Mouse (Mus musculus): ENCODE data around the gene Auts2. TPM values are rescaled to one million over a fixed set of nuclear protein-coding genes. Genes with fewer than 3 reads are reported as not detected.

Gene Auts2
- polyA plus RNA-seq, 1 experiment, result 9.2 TPM

- Histone ChIP-seq H3K27me3 (replicated peaks; ENCODE audit: control insufficient read depth, insufficient read depth, low read length) (no peaks in the 10 kb centered on the region), H3K36me3 (ENCODE audit: control insufficient read depth, insufficient read depth, low read length) (no peaks in the 10 kb centered on the region), H3K4me3 (ENCODE audit: insufficient read depth, low read depth, low read length) (no peak overlapping the region), H3K27ac (ENCODE audit: insufficient read depth, low read depth, low read length) (no peak overlapping the region), H3K4me1 (ENCODE audit: control insufficient read depth, insufficient read depth, low read length) (no peaks in the 10 kb centered on the region)
- no peak for DNase-seq
- TF ChIP-seq CTCF (conservative IDR thresholded peaks at IDR 0.05; ENCODE audit: insufficient read depth, insufficient read length, low read depth, low read length) (no peak), POLR2A (IDR thresholded peaks at IDR 0.05; ENCODE audit: low read depth, low read length) (no peak)
- 92% methylated on average over 6 of the region's 6 CpGs for WGBS
Measured at GRCm38 (mm10) chr5:131463402-131463801, 1079.7 kb downstream of the Auts2 start.

GRCm38 (mm10) chr5:131459951-131460350 is 1083.2 kb downstream of the Auts2 start:
- Histone ChIP-seq H3K4me1 (ENCODE audit: control insufficient read depth, insufficient read depth, low read length) (no peaks in the 10 kb centered on the region), H3K27ac (ENCODE audit: insufficient read depth, low read depth, low read length) (no peak overlapping the region), H3K4me3 (ENCODE audit: insufficient read depth, low read depth, low read length) (no peak overlapping the region), H3K27me3 (replicated peaks; ENCODE audit: control insufficient read depth, insufficient read depth, low read length) (no peaks in the 10 kb centered on the region), H3K36me3 (ENCODE audit: control insufficient read depth, insufficient read depth, low read length) (no peaks in the 10 kb centered on the region)
- no peak for TF ChIP-seq POLR2A (IDR thresholded peaks at IDR 0.05; ENCODE audit: low read depth, low read length)
- no peak for TF ChIP-seq CTCF (conservative IDR thresholded peaks at IDR 0.05; ENCODE audit: insufficient read depth, insufficient read length, low read depth, low read length)
- 47% methylated on average over 6 of the region's 6 CpGs for WGBS
- no peak for DNase-seq

DNA sequence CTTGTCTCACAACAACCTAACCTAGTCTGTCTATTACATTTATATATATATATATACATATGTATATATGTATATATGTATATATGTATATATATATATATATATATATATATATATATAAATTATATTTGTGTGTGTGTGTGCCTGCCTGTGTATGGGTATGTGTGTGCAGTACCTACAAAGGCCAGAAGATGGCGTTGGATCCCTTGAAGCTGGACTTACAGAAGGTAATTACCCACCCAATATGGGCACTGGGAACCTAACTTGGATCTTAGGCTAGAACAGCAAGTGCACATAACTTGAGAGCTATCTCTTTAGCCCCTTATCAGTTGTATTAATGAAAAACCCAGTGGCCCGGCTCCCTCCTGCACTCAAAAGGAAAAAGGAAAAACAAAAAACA is 1083.6 kb downstream of the Auts2 start:
- WGBS, result 75% methylated on average over 2 of the region's 2 CpGs
- Histone ChIP-seq H3K27ac (ENCODE audit: insufficient read depth, low read depth, low read length) (no peak overlapping the region), H3K27me3 (replicated peaks; ENCODE audit: control insufficient read depth, insufficient read depth, low read length) (no peaks in the 10 kb centered on the region), H3K4me1 (ENCODE audit: control insufficient read depth, insufficient read depth, low read length) (no peaks in the 10 kb centered on the region), H3K36me3 (ENCODE audit: control insufficient read depth, insufficient read depth, low read length) (no peaks in the 10 kb centered on the region), H3K4me3 (ENCODE audit: insufficient read depth, low read depth, low read length) (no peak overlapping the region)
- DNase-seq, result no peak
- TF ChIP-seq POLR2A (IDR thresholded peaks at IDR 0.05; ENCODE audit: low read depth, low read length), result no peak
- TF ChIP-seq CTCF (conservative IDR thresholded peaks at IDR 0.05; ENCODE audit: insufficient read depth, insufficient read length, low read depth, low read length), result 0 out of 2 replicates have a peak, but pooled peaks have one; percentile 19

- H3K27ac ChIP-seq (ENCODE audit: insufficient read depth, low read depth, low read length), result no peak overlapping the region
- no peaks in the 10 kb centered on the region for H3K36me3 ChIP-seq (ENCODE audit: control insufficient read depth, insufficient read depth, low read length)
- TF ChIP-seq POLR2A (IDR thresholded peaks at IDR 0.05; ENCODE audit: low read depth, low read length) (no peak), CTCF (conservative IDR thresholded peaks at IDR 0.05; ENCODE audit: insufficient read depth, insufficient read length, low read depth, low read length) (no peak)
- no peaks in the 10 kb centered on the region for H3K4me1 ChIP-seq (ENCODE audit: control insufficient read depth, insufficient read depth, low read length)
- DNase-seq, result no peak
- H3K27me3 ChIP-seq (replicated peaks; ENCODE audit: control insufficient read depth, insufficient read depth, low read length), result no peaks in the 10 kb centered on the region
- no peak overlapping the region for H3K4me3 ChIP-seq (ENCODE audit: insufficient read depth, low read depth, low read length)
- 90% methylated on average over 6 of the region's 6 CpGs for WGBS
Measured at GRCm38 (mm10) chr5:131458700-131459099, 1084.4 kb downstream of the Auts2 start.

GRCm38 (mm10) chr5:131457999-131458398 is 1085.1 kb downstream of the Auts2 start:
- no peaks in the 10 kb centered on the region for H3K4me1 ChIP-seq (ENCODE audit: control insufficient read depth, insufficient read depth, low read length)
- no peaks in the 10 kb centered on the region for H3K27me3 ChIP-seq (replicated peaks; ENCODE audit: control insufficient read depth, insufficient read depth, low read length)
- WGBS, result 88% methylated on average over 7 of the region's 7 CpGs
- no peaks in the 10 kb centered on the region; the same call in 1 of the 2 replicates for H3K36me3 ChIP-seq (ENCODE audit: control insufficient read depth, insufficient read depth, low read length)
- no peak for DNase-seq
- H3K27ac ChIP-seq (ENCODE audit: insufficient read depth, low read depth, low read length), result no peak overlapping the region
- H3K4me3 ChIP-seq (ENCODE audit: insufficient read depth, low read depth, low read length), result no peak overlapping the region
- TF ChIP-seq CTCF (conservative IDR thresholded peaks at IDR 0.05; ENCODE audit: insufficient read depth, insufficient read length, low read depth, low read length), result no peak
- TF ChIP-seq POLR2A (IDR thresholded peaks at IDR 0.05; ENCODE audit: low read depth, low read length), result no peak

DNA sequence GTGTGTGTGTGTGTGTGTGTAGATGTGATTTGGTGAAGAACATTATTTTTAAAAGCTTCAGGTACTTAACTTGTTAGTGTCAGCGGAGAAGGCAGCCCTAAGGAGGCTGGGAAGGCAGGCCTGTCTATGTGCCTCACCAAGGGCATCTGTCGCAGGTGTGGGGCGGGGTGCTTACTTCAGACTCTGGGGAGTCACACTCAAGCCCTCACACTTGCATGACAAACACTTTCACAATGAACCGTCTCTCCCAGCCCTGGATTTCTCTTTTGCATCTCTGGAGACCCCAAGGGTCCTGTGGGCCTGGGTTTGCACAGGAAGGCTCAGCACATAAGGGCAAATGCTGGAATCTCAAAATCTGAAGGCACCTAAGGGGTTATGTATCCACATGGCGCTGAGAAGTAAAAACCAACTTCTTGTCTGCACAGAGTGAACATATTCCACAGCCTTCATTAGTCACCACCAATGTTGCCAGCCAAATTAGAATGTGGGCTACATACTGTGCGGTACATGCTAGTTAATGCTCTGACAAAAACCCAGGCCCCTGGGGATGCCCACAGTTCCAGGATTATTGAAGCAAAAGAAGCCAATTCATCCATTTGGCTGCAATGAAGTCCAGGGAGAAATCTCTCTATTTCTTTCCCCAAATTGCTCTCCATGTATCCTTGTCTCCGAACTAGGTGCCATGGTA is 1093.8 kb downstream of the Auts2 start:
- no peaks in the 10 kb centered on the region for H3K4me1 ChIP-seq (ENCODE audit: control insufficient read depth, insufficient read depth, low read length)
- 97% methylated on average over 7 of the region's 7 CpGs for WGBS
- no peaks in the 10 kb centered on the region for H3K27me3 ChIP-seq (replicated peaks; ENCODE audit: control insufficient read depth, insufficient read depth, low read length)
- H3K27ac ChIP-seq (ENCODE audit: insufficient read depth, low read depth, low read length), result no peak overlapping the region
- no peaks in the 10 kb centered on the region; the same call in 1 of the 2 replicates for H3K36me3 ChIP-seq (ENCODE audit: control insufficient read depth, insufficient read depth, low read length)
- DNase-seq, result no peak
- H3K4me3 ChIP-seq (ENCODE audit: insufficient read depth, low read depth, low read length), result no peak overlapping the region
- TF ChIP-seq POLR2A (IDR thresholded peaks at IDR 0.05; ENCODE audit: low read depth, low read length) (no peak), CTCF (conservative IDR thresholded peaks at IDR 0.05; ENCODE audit: insufficient read depth, insufficient read length, low read depth, low read length) (no peak)

- 82% methylated on average over 10 of the region's 10 CpGs for WGBS
- Histone ChIP-seq H3K36me3 (ENCODE audit: control insufficient read depth, insufficient read depth, low read length) (no peaks in the 10 kb centered on the region), H3K27ac (ENCODE audit: insufficient read depth, low read depth, low read length) (no peak overlapping the region), H3K27me3 (replicated peaks; ENCODE audit: control insufficient read depth, insufficient read depth, low read length) (no peaks in the 10 kb centered on the region), H3K4me3 (ENCODE audit: insufficient read depth, low read depth, low read length) (no peak overlapping the region), H3K4me1 (ENCODE audit: control insufficient read depth, insufficient read depth, low read length) (no peaks in the 10 kb centered on the region)
- no peak for DNase-seq
- no peak for TF ChIP-seq POLR2A (IDR thresholded peaks at IDR 0.05; ENCODE audit: low read depth, low read length)
- TF ChIP-seq CTCF (conservative IDR thresholded peaks at IDR 0.05; ENCODE audit: insufficient read depth, insufficient read length, low read depth, low read length), result no peak
Measured at GRCm38 (mm10) chr5:131435239-131435876, 1107.8 kb downstream of the Auts2 start.

Measured in kidney, adult 2 months (tissue).